Mouse (Mus musculus) neural tube, embryonic 12.5 days (tissue): Measurements from ENCODE around the gene Pdzd7. TPM values are rescaled to one million over a fixed set of nuclear protein-coding genes. Genes with fewer than 3 reads are reported as not detected.

Experiments
- ATAC-seq: fragments of 200-750 bp; cut with Nextera tagmentation; 2 replicates; pipeline ENCODE4 v1.8.0; 2017; ENCODE audit warnings: low read depth, mild to moderate bottlenecking, moderate TSS enrichment, moderate library complexity; ENCODE audit not compliant: low FRiP score
- H3K27ac ChIP-seq: fragments of 300-500 bp; sonication (generic); 2 replicates; pipeline ENCODE4 v1.5.1; 2016
- H3K27me3 ChIP-seq: fragments of 300-500 bp; sonication (generic); replicated peaks from 2 replicates; pipeline ENCODE4 v1.6.1; 2016; ENCODE audit warnings: mild to moderate bottlenecking
- H3K36me3 ChIP-seq: fragments of 300-500 bp; sonication (generic); 2 replicates; pipeline ENCODE4 v1.6.1; 2016; ENCODE audit warnings: mild to moderate bottlenecking
- H3K4me1 ChIP-seq: fragments of 300-500 bp; sonication (generic); 2 replicates; pipeline ENCODE4 v1.6.1; 2016
- H3K4me2 ChIP-seq: fragments of 300-500 bp; sonication (generic); replicated peaks from 2 replicates; pipeline ENCODE4 v1.6.1; 2016; ENCODE audit warnings: mild to moderate bottlenecking
- H3K4me3 ChIP-seq: fragments of 300-500 bp; sonication (generic); 2 replicates; pipeline ENCODE4 v1.5.1; 2016
- H3K9ac ChIP-seq: fragments of 300-500 bp; sonication (generic); 2 replicates; pipeline ENCODE4 v1.6.1; 2016; ENCODE audit warnings: mild to moderate bottlenecking
- H3K9me3 ChIP-seq: fragments of 300-500 bp; sonication (generic); 2 replicates; pipeline ENCODE4 v1.6.1; 2016; ENCODE audit warnings: mild to moderate bottlenecking
- WGBS: fragments of 180-500 bp; shearing (Covaris S2); methylation state at CpG from one replicate; pipeline ENCODE4 v1.1.7; 2016; 5-methylcytosine and 5-hydroxymethylcytosine counted together
- polyA plus RNA-seq: library from polyadenylated mRNA; unstranded; fragments of >200 nt; fragmentation: Nextera tagmentation; extraction: Ambion mirVana; gene quantifications from 2 replicates; pipeline ENCODE4 v1.2.1, GENCODE M21; 2016

Gene Pdzd7
- polyA plus RNA-seq, 1 experiment from 2014 or later = 0.63 TPM

DNA sequence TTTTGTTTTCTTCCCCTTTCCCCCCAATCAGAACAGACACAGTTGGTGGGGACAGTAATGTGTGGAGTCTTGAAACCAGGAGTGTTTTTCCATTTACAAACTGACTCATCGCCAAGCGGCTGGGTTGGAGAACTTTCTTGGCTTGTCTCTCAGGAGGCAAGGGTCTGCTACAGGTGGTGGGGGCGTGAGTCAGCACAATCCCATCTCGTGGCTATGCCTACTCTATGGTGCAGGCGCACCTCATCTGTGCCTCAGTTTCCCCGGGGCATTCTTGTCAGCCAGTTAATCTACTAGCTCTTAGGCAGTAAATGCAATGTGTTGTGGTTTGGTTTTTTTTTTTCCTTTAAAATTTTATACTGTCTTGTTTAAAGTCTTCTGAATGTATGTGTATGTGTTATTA, 62.2 kb downstream of the Pdzd7 start:
- no peak overlapping the region for H3K4me2 ChIP-seq
- H3K27me3 ChIP-seq = no peaks in the 10 kb centered on the region
- no peaks in the 10 kb centered on the region for H3K4me1 ChIP-seq
- H3K4me3 ChIP-seq = no peak overlapping the region
- no peak overlapping the region for H3K27ac ChIP-seq
- H3K9me3 ChIP-seq = no peaks in the 10 kb centered on the region
- WGBS = 91% methylated on average over 6 of the region's 6 CpGs
- H3K9ac ChIP-seq = no peak overlapping the region
- no peak for ATAC-seq
- peaks cover 34% of the 10 kb centered on the region for H3K36me3 ChIP-seq

DNA sequence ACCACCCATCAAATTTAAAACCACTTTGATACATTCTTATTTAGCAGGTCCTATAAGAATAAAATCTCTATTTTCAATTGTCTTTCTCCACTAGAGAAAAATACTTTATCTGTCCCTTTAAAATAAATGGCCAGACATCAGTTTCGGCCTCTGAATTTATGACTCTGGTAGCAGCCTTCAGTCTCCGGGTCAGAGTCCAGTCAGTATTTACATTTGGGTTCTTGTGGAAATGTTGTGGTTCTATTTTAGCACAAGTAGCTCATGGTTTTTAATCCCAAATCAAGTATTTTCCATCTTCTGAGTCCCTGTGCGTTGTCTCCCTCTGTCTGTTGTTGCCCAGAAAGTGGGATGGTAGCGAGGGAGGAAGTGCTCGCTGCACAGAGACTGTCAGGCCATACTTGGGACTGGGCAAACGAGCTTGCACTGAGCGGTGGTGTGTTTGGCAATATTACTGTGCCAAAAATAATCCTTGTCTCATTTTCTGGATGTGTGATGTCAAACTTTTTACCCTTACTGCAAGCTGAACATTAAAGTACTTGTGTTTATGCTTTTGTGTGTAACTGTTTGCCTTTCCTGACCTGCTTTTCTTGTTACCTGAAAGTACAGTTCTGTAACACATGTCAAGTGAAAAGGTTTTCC, 62.9 kb downstream of the Pdzd7 start:
- Histone ChIP-seq H3K27me3 (no peaks in the 10 kb centered on the region), H3K4me2 (no peak overlapping the region), H3K36me3 (peaks cover 41% of the 10 kb centered on the region), H3K9me3 (no peaks in the 10 kb centered on the region), H3K4me1 (no peaks in the 10 kb centered on the region), H3K4me3 (no peak overlapping the region), H3K9ac (no peak overlapping the region), H3K27ac (no peak overlapping the region)
- ATAC-seq = no peak
- 89% methylated on average over 7 of the region's 7 CpGs for WGBS

DNA sequence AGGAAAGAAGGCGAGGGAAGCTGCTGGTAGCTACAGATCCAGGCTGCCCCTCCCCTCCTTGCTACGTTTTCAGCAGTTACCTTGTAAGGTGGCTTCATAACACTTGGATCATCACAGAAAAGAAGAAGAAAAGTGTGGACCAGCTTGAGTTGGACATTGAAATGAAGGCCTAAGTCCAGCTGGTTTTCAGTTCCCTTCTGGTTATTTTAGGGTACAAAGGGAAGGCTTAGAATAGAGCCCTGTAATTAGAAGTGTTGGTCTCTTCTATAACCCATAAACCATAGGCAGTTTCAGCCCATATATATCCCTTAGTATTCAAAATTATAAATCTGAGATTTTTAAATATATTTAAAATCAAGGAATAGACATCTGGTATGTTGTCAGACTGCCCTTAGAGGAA, 64.7 kb downstream of the Pdzd7 start:
- H3K36me3 ChIP-seq = peaks cover 59% of the 10 kb centered on the region
- no peaks in the 10 kb centered on the region for H3K9me3 ChIP-seq
- H3K4me3 ChIP-seq = no peak overlapping the region
- no peak overlapping the region for H3K27ac ChIP-seq
- no peak for ATAC-seq
- no peaks in the 10 kb centered on the region for H3K4me1 ChIP-seq
- H3K9ac ChIP-seq = no peak overlapping the region
- no peak overlapping the region for H3K4me2 ChIP-seq
- WGBS = 81% methylated on average over 2 of the region's 2 CpGs
- no peaks in the 10 kb centered on the region for H3K27me3 ChIP-seq

DNA sequence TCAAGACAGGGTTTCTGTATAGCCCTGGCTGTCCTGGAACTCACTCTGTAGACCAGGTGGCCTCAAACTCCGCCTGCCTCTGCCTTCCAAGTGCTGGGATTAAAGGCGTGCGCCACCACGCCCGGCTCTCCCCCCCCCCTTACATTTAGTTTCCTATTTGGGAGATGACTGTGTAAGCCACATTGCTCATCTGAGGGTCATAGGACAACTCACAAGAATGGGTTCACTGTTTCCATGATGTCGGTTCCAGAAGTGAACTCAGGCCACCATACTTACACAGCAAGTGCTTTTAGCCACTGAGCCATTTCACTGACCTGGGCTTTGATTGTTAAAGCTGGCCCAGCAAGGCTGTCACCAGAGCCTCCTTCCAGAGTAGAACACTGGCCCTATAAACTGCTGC, 68.4 kb downstream of the Pdzd7 start:
- 89% methylated on average over 6 of the region's 6 CpGs for WGBS
- H3K27me3 ChIP-seq = no peaks in the 10 kb centered on the region
- no peak for ATAC-seq
- H3K27ac ChIP-seq = no peak overlapping the region
- no peak overlapping the region for H3K9ac ChIP-seq
- no peaks in the 10 kb centered on the region for H3K9me3 ChIP-seq
- H3K4me2 ChIP-seq = no peak overlapping the region
- no peaks in the 10 kb centered on the region for H3K4me1 ChIP-seq
- H3K36me3 ChIP-seq = peaks cover 90% of the 10 kb centered on the region
- no peak overlapping the region for H3K4me3 ChIP-seq

Other genes starting within 250 kb of the Pdzd7 start
- 37.2 and 38.9 TPM in 2 replicates for gene Slf2, start 114.6 kb downstream of the Pdzd7 start, polyA plus RNA-seq
- 10.1 and 10.8 TPM in 2 replicates for gene Sema4g, start 56.6 kb downstream of the Pdzd7 start, polyA plus RNA-seq
- gene Twnk, start 40.1 kb downstream of the Pdzd7 start, polyA plus RNA-seq = 21.4 and 22.8 TPM in 2 replicates
- gene Mrpl43, start 39.3 kb downstream of the Pdzd7 start, polyA plus RNA-seq = 82.9 and 83.2 TPM in 2 replicates
- gene Lzts2, start 31.3 kb downstream of the Pdzd7 start, polyA plus RNA-seq = 68.5 and 70.0 TPM in 2 replicates
- 38.3 and 41.2 TPM in 2 replicates for gene Sfxn3, start 1.8 kb upstream of the Pdzd7 start, polyA plus RNA-seq
- gene Kazald1, start 29.5 kb upstream of the Pdzd7 start, polyA plus RNA-seq = 0.46 and 0.57 TPM in 2 replicates
- 2.0 and 2.4 TPM in 2 replicates for gene Tlx1, start 105.0 kb upstream of the Pdzd7 start, polyA plus RNA-seq
- gene Lbx1, start 190.1 kb upstream of the Pdzd7 start, polyA plus RNA-seq = 20.3 and 21.3 TPM in 2 replicates